Mouse (Mus musculus): ENCODE measurements around the gene Ppp1r3c. TPM values are rescaled to one million over a fixed set of nuclear protein-coding genes. Genes with fewer than 3 reads are reported as not detected.

Ppp1r3c gene
- polyA plus RNA-seq (2014; fragmentation: Illumina TruSeq; extraction: RNeasy Lipid Tissue Mini Kit (QIAGEN cat#74804); ENCODE audit: insufficient read depth, low read depth, low replicate concordance): 17.7 TPM

DNA sequence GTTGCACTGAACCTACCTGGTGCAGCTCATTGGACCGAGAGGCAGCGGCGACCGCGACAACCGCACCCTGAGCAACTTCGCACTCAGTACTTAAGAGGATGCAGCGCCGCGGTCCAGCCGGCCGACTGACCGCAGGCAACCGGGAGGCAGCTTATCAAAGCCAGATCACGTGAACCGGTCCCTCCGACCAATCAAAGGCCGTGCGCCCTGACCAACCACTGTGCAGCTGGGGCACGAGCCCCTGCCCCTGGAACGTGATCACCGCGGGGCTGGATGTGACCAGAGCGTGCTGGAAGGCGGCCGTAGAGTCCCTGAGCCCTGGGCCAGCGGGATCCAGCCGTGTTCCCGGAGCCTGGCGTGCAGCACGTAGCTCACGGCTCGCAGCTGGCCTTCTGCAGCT lies at the start of gene Ppp1r3c:
TSS of gene Ppp1r3c (minus strand) at position 117 of the 400 bp plus-strand sequence.

Other genes starting within 250 kb of the Ppp1r3c start
- 0.43 TPM for gene Hectd2, start 182.0 kb downstream of the Ppp1r3c start, polyA plus RNA-seq (2014; fragmentation: Illumina TruSeq; extraction: RNeasy Lipid Tissue Mini Kit (QIAGEN cat#74804); ENCODE audit: insufficient read depth, low read depth, low replicate concordance)
- gene Tnks2, start 97.6 kb upstream of the Ppp1r3c start, polyA plus RNA-seq (2014; fragmentation: Illumina TruSeq; extraction: RNeasy Lipid Tissue Mini Kit (QIAGEN cat#74804); ENCODE audit: insufficient read depth, low read depth, low replicate concordance): 26.8 TPM
- gene Fgfbp3, start 183.0 kb upstream of the Ppp1r3c start, polyA plus RNA-seq (2014; fragmentation: Illumina TruSeq; extraction: RNeasy Lipid Tissue Mini Kit (QIAGEN cat#74804); ENCODE audit: insufficient read depth, low read depth, low replicate concordance): 2.1 TPM
- gene Btaf1, start 189.4 kb upstream of the Ppp1r3c start, polyA plus RNA-seq (2014; fragmentation: Illumina TruSeq; extraction: RNeasy Lipid Tissue Mini Kit (QIAGEN cat#74804); ENCODE audit: insufficient read depth, low read depth, low replicate concordance): 5.8 TPM

All from lung, adult 10 weeks (tissue).